Mouse (Mus musculus) midbrain, embryonic 14.5 days (tissue): ENCODE results near the gene Myt1l. TPM values are rescaled to one million over a fixed set of nuclear protein-coding genes. Genes with fewer than 3 reads are reported as not detected.

ENCODE experiments used
- ATAC-seq: fragments of 200-750 bp; cut with Nextera tagmentation; 2 replicates; pipeline ENCODE4 v1.8.0; 2017; ENCODE audit warnings: moderate number of reproducible peaks, moderate library complexity; ENCODE audit not compliant: low FRiP score, low TSS enrichment
- DNase-seq: peaks from one replicate; pipeline ENCODE4 v3.0.0-alpha.2; 2015
- H3K27ac ChIP-seq: fragments of 300-500 bp; sonication (generic); replicated peaks from 2 replicates; pipeline ENCODE4 v1.5.1; 2014; ENCODE audit warnings: mild to moderate bottlenecking, low read depth, low read length, moderate library complexity
- H3K27me3 ChIP-seq: fragments of 300-500 bp; sonication (generic); 2 replicates; pipeline ENCODE4 v1.6.1; 2014; ENCODE audit warnings: low read length, control low read depth, mixed read lengths; ENCODE audit not compliant: control insufficient read depth, insufficient read depth
- H3K36me3 ChIP-seq: fragments of 300-500 bp; sonication (generic); 2 replicates; pipeline ENCODE4 v1.6.1; 2014; ENCODE audit warnings: low read length, control low read depth; ENCODE audit not compliant: control insufficient read depth, insufficient read depth
- H3K4me1 ChIP-seq: fragments of 300-500 bp; sonication (generic); 2 replicates; pipeline ENCODE4 v1.6.1; 2014; ENCODE audit warnings: mild to moderate bottlenecking, antibody characterized with exemption, low read length, control low read depth; ENCODE audit not compliant: control insufficient read depth, insufficient read depth
- H3K4me2 ChIP-seq: fragments of 300-500 bp; sonication (generic); 2 replicates; pipeline ENCODE4 v1.6.1; 2014; ENCODE audit warnings: mild to moderate bottlenecking, low read length, moderate library complexity
- H3K4me3 ChIP-seq: fragments of 300-500 bp; sonication (generic); replicated peaks from 2 replicates; pipeline ENCODE4 v1.5.1; 2014; ENCODE audit warnings: low read depth, low read length
- H3K9ac ChIP-seq: fragments of 300-500 bp; sonication (generic); replicated peaks from 2 replicates; pipeline ENCODE4 v1.6.1; 2014; ENCODE audit warnings: mild to moderate bottlenecking, low read length, moderate library complexity
- H3K9me3 ChIP-seq: fragments of 300-500 bp; sonication (generic); 2 replicates; pipeline ENCODE4 v1.6.1; 2016; ENCODE audit warnings: low read length, control low read depth, mixed read lengths; ENCODE audit not compliant: control insufficient read depth
- whole genome bisulfite sequencing: fragments of 180-500 bp; shearing (Covaris S2); extraction: QIAGEN DNeasy Blood & Tissue Kit; methylation state at CpG from one replicate; pipeline ENCODE4 v1.1.7; 2014; 5-methylcytosine and 5-hydroxymethylcytosine counted together
- polyA plus RNA-seq: library from polyadenylated mRNA; unstranded; fragments of >200 nt; fragmentation: Nextera tagmentation; extraction: Ambion mirVana; gene quantifications from 2 replicates; pipeline ENCODE4 v1.2.1, GENCODE M21; 2014

The Myt1l gene
- polyA plus RNA-seq, 1 experiment from 2014 or later, result 250 TPM

DNA sequence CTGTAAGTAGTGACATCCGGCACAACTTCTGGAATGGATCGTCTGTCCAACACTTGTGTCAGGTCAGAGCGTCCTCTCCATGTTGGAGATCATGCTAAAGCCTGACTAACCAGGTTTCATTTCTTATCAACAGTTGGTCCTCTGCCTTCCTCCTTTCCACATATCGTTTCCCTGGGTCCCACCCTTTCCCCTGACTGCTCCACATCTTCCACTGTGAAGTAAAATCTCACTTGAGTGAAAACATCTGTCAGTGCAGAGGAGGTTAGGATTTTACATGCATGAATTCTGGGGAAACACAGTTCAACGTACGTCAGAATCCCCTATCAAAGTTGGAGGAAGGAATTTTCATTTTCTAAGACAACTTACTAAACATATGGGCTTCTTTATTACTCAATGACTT lies 444.3 kb downstream of the Myt1l start:
- ATAC-seq, result no peak
- H3K9ac ChIP-seq, result no peak overlapping the region
- H3K9me3 ChIP-seq, result no peaks in the 10 kb centered on the region
- no peak overlapping the region for H3K27ac ChIP-seq
- peaks cover 32% of the 10 kb centered on the region for H3K36me3 ChIP-seq
- no peaks in the 10 kb centered on the region for H3K27me3 ChIP-seq
- no peak overlapping the region for H3K4me3 ChIP-seq
- WGBS, result 89% methylated on average over 6 of the region's 6 CpGs
- no peak overlapping the region for H3K4me2 ChIP-seq
- DNase-seq, result no peak
- no peaks in the 10 kb centered on the region for H3K4me1 ChIP-seq
